Mouse (Mus musculus) C2C12 (cell line): ENCODE measurements at regions not wholly inside any gene's neighbourhood (a gene's known extent, or its start where the extent isn't known, plus 50 kb on each side); places are given as distances from the start of the nearest gene placed in this dataset.

Experiments
- H3K27me3 ChIP-seq: one replicate; pipeline ENCODE4 v1.6.1; 2011; ENCODE audit not compliant: control insufficient read depth, insufficient read depth, insufficient read length
- H3K36me3 ChIP-seq: one replicate; pipeline ENCODE4 v1.6.1; 2011; ENCODE audit not compliant: control insufficient read depth, insufficient read depth
- H3K4me3 ChIP-seq: one replicate; pipeline ENCODE4 v1.5.1; 2011; ENCODE audit warnings: mild to moderate bottlenecking, control low read depth; ENCODE audit not compliant: poor library complexity, insufficient read depth, severe bottlenecking
- H3K79me2 ChIP-seq: one replicate; pipeline ENCODE4 v1.6.1; 2011; ENCODE audit not compliant: control insufficient read depth, insufficient read depth
- H3K79me3 ChIP-seq: one replicate; pipeline ENCODE4 v1.6.1; 2011; ENCODE audit warnings: low read depth, control low read depth
- H3ac ChIP-seq: one replicate; pipeline ENCODE3; 2011; ENCODE audit warnings: low read depth; ENCODE audit not compliant: control insufficient read depth, insufficient read length
- CEBPB ChIP-seq: IDR thresholded peaks from one replicate; pipeline ENCODE4 v1.6.1; 2011; ENCODE audit warnings: low read depth, mild to moderate bottlenecking, control low read depth, moderate library complexity
- CTCF ChIP-seq: IDR thresholded peaks from one replicate; pipeline ENCODE4 v1.5.1; 2011; ENCODE audit not compliant: control insufficient read depth, insufficient read depth, insufficient read length
- FOSL1 ChIP-seq: IDR thresholded peaks from one replicate; pipeline ENCODE4 v1.8.0; 2011; ENCODE audit warnings: mild to moderate bottlenecking, low read length; ENCODE audit not compliant: poor library complexity, insufficient read depth, severe bottlenecking
- MAX ChIP-seq: IDR thresholded peaks from one replicate; pipeline ENCODE4 v1.6.1; 2011; ENCODE audit warnings: mild to moderate bottlenecking, control low read depth
- MYOD1 ChIP-seq: IDR thresholded peaks from one replicate; pipeline ENCODE4 v1.6.1; 2011; ENCODE audit warnings: low read depth; ENCODE audit not compliant: control insufficient read depth, insufficient read length
- MYOG ChIP-seq: IDR thresholded peaks from one replicate; pipeline ENCODE4 v1.6.1; 2011; ENCODE audit not compliant: control insufficient read depth, insufficient read length; ENCODE audit errors: extremely low read depth
- USF1 ChIP-seq: IDR thresholded peaks from one replicate; pipeline ENCODE4 v1.6.1; 2011; ENCODE audit warnings: low read depth, mild to moderate bottlenecking, control low read depth, moderate library complexity

DNA sequence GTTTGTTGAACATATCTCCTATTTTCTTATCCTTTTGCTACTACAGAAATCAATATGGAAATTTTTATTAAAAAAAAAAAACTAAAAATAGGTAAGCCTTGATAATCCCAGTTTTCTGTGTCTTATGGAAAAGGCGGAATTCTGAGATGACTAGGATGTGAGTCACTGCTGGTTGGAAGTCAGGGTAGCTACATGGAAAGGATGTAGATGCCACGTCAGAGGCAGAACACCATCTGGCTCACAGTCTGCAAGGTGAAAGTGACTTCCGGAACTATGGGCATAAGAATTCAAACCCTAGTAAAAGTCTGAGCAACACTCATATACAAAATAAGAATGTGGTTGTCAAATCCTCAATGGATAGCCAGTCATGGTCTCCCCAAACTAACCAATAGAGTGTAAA is 140.0 kb upstream of the Slc8a1 start:
- Histone ChIP-seq H3K79me3 (no peaks in the 10 kb centered on the region), H3K4me3 (no peak overlapping the region), H3ac (no peak overlapping the region), H3K79me2 (no peaks in the 10 kb centered on the region), H3K36me3 (no peaks in the 10 kb centered on the region), H3K27me3 (no peaks in the 10 kb centered on the region)
- TF ChIP-seq MYOD1 (peak; percentile 22), CTCF (no peak)

GRCm38 (mm10) chr17:81866683-81867082 is 128.5 kb upstream of the Slc8a1 start:
- no peaks in the 10 kb centered on the region for H3K36me3 ChIP-seq
- H3K79me3 ChIP-seq: no peaks in the 10 kb centered on the region
- TF ChIP-seq USF1 (no peak), CEBPB (no peak), MYOG (no peak), CTCF (no peak), MYOD1 (no peak), MAX (no peak), FOSL1 (no peak)
- H3K27me3 ChIP-seq: no peaks in the 10 kb centered on the region
- no peak overlapping the region for H3K4me3 ChIP-seq
- no peak overlapping the region for H3ac ChIP-seq
- no peaks in the 10 kb centered on the region for H3K79me2 ChIP-seq

DNA sequence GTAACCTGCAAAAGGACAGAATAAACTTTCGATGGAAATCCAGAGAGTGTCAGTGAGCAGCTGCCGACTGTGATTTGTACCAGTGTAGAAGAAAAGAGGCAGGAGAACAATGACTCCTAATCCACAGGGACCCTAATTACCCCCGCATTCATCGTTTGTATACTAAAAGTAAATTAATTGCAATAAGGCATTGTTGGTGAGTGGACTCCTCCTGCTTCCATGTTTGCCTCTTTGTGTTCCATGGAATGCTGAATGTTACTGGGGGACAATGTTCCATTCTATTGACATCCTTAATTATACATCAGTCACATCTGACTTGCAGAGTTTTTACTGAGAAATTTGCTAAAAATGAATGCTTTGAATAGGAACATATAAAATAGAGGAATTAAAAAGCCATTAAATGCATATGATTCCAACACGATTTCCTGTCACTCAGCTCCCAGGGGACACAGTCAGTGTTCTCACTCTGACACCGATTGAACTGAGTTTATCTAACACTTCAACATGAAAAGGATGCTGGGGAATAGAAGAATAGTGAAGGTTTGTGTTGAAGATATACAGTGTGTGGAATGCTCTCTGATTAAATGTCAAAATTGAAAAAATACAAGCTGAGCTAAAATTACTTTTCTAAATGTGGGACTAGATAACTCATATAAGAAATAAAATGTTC is 111.3 kb upstream of the Slc8a1 start:
- H3K79me3 ChIP-seq: no peaks in the 10 kb centered on the region
- no peaks in the 10 kb centered on the region for H3K79me2 ChIP-seq
- no peaks in the 10 kb centered on the region for H3K27me3 ChIP-seq
- no peak for TF ChIP-seq USF1
- H3K4me3 ChIP-seq: no peak overlapping the region
- no peaks in the 10 kb centered on the region for H3K36me3 ChIP-seq
- H3ac ChIP-seq: no peak overlapping the region

- TF ChIP-seq MAX: no peak
- TF ChIP-seq FOSL1: no peak
- no peak for TF ChIP-seq CTCF
- TF ChIP-seq USF1: no peak
- no peak for TF ChIP-seq MYOG
- TF ChIP-seq MYOD1: no peak
- TF ChIP-seq CEBPB: no peak
- H3K79me3 ChIP-seq: no peaks in the 10 kb centered on the region
- no peaks in the 10 kb centered on the region for H3K27me3 ChIP-seq
- H3K79me2 ChIP-seq: no peaks in the 10 kb centered on the region
- H3ac ChIP-seq: no peak overlapping the region
- no peak overlapping the region for H3K4me3 ChIP-seq
- no peaks in the 10 kb centered on the region for H3K36me3 ChIP-seq
Measured at GRCm38 (mm10) chr17:81843793-81844192, 105.6 kb upstream of the Slc8a1 start.

GRCm38 (mm10) chr17:81797827-81798376 is 59.7 kb upstream of the Slc8a1 start:
- no peak overlapping the region for H3K4me3 ChIP-seq
- no peaks in the 10 kb centered on the region for H3K36me3 ChIP-seq
- no peaks in the 10 kb centered on the region for H3K79me2 ChIP-seq
- H3K79me3 ChIP-seq: no peaks in the 10 kb centered on the region
- TF ChIP-seq CEBPB: no peak
- no peak for TF ChIP-seq CTCF
- TF ChIP-seq FOSL1: no peak
- no peak for TF ChIP-seq MYOD1
- TF ChIP-seq MAX: no peak
- no peak for TF ChIP-seq MYOG
- no peak for TF ChIP-seq USF1
- H3ac ChIP-seq: no peak overlapping the region
- H3K27me3 ChIP-seq: no peaks in the 10 kb centered on the region

GRCm38 (mm10) chr17:81788781-81789180 is 50.6 kb upstream of the Slc8a1 start:
- Histone ChIP-seq H3K79me2 (no peaks in the 10 kb centered on the region), H3K4me3 (no peak overlapping the region), H3K27me3 (no peaks in the 10 kb centered on the region), H3K79me3 (no peaks in the 10 kb centered on the region), H3ac (no peak overlapping the region), H3K36me3 (no peaks in the 10 kb centered on the region)
- TF ChIP-seq FOSL1: no peak
- TF ChIP-seq CEBPB: no peak
- no peak for TF ChIP-seq CTCF
- no peak for TF ChIP-seq MYOD1
- TF ChIP-seq USF1: no peak
- no peak for TF ChIP-seq MAX
- TF ChIP-seq MYOG: no peak
